Mouse (Mus musculus) liver, embryonic 14.5 days (tissue): ENCODE data around the gene Pzp. TPM values are rescaled to one million over a fixed set of nuclear protein-coding genes. Genes with fewer than 3 reads are reported as not detected.

Experiments used
- ATAC-seq: fragments of 200-750 bp; cut with Nextera tagmentation; 2 replicates; pipeline ENCODE4 v1.8.0; 2017; ENCODE audit warnings: moderate number of reproducible peaks, mild to moderate bottlenecking, moderate library complexity; ENCODE audit not compliant: insufficient read depth
- DNase-seq, 3 experiments: peaks; one replicate each; pipeline ENCODE4 v3.0.0-alpha.2; 2012 to 2013; ENCODE audit warnings: low read depth in 3 of 3, low spot score in 3 of 3
- H3K27ac ChIP-seq: fragments of 300-500 bp; sonication (generic); 2 replicates; pipeline ENCODE4 v1.5.1; 2014; ENCODE audit warnings: moderate library complexity, mild to moderate bottlenecking, control low read depth, inconsistent platforms
- H3K27me3 ChIP-seq: fragments of 300-500 bp; sonication (generic); 2 replicates; pipeline ENCODE4 v1.6.1; 2014; ENCODE audit warnings: mild to moderate bottlenecking, low read length, moderate library complexity; ENCODE audit not compliant: control insufficient read depth, insufficient read depth
- H3K36me3 ChIP-seq: fragments of 300-500 bp; sonication (generic); replicated peaks from 2 replicates; pipeline ENCODE4 v1.6.1; 2014; ENCODE audit warnings: low read depth; ENCODE audit not compliant: control insufficient read depth, insufficient read depth
- H3K4me1 ChIP-seq, 2 experiments: fragments of 200-500 bp in 1 of 2; fragments of 300-500 bp in 1 of 2; sonication (generic) in 1 of 2; replicated peaks; 2 replicates each; pipeline ENCODE4 v1.6.1; 2012 to 2014; ENCODE audit warnings: antibody characterized with exemption in 1 of 2, inconsistent platforms in 1 of 2, low read length in 1 of 2; ENCODE audit not compliant: control insufficient read depth in 2 of 2, insufficient read depth in 2 of 2
- H3K4me2 ChIP-seq: fragments of 300-500 bp; sonication (generic); 2 replicates; pipeline ENCODE4 v1.6.1; 2014; ENCODE audit warnings: low read depth, mild to moderate bottlenecking, control low read depth, moderate library complexity
- H3K4me3 ChIP-seq, 2 experiments: fragments of 200-500 bp in 1 of 2; fragments of 300-500 bp in 1 of 2; sonication (generic) in 1 of 2; 2 replicates each; pipeline ENCODE4 v1.5.1; 2012 to 2014; ENCODE audit warnings: low read depth in 2 of 2, low read length in 2 of 2, mild to moderate bottlenecking in 2 of 2, control low read depth in 1 of 2, inconsistent platforms in 1 of 2, moderate library complexity in 1 of 2; ENCODE audit not compliant: insufficient read depth in 1 of 2
- H3K9ac ChIP-seq: fragments of 300-500 bp; sonication (generic); replicated peaks from 2 replicates; pipeline ENCODE4 v1.6.1; 2014; ENCODE audit warnings: mild to moderate bottlenecking, control low read depth, moderate library complexity
- H3K9me3 ChIP-seq: fragments of 300-500 bp; sonication (generic); 2 replicates; pipeline ENCODE4 v1.6.1; 2016; ENCODE audit warnings: low read length, mixed read lengths; ENCODE audit not compliant: control insufficient read depth
- CTCF ChIP-seq: IDR thresholded peaks from 2 replicates; pipeline ENCODE4 v1.5.1; 2016; ENCODE audit warnings: antibody characterized with exemption, low read depth, control low read depth
- EP300 ChIP-seq: IDR thresholded peaks from 2 replicates; pipeline ENCODE4 v1.6.1; 2016; ENCODE audit warnings: antibody characterized with exemption, low read depth
- WGBS: fragments of 180-500 bp; shearing (Covaris S2); extraction: QIAGEN DNeasy Blood & Tissue Kit; methylation state at CpG from one replicate; pipeline ENCODE4 v1.1.7; 2014; ENCODE audit not compliant: insufficient replicate concordance; 5-methylcytosine and 5-hydroxymethylcytosine counted together
- polyA plus RNA-seq, 2 experiments: library from polyadenylated mRNA; depleted of rRNA in 1 of 2; stranded (reverse) in 1 of 2; unstranded in 1 of 2; fragments of >200 nt; fragmentation: Nextera tagmentation in 1 of 2; extraction: Ambion mirVana in 1 of 2; gene quantifications; 2 replicates each; pipeline versions ENCODE4 v1.2.1 to v1.2.3; 2012 to 2014

Pzp gene
- polyA plus RNA-seq, 2 experiments = 187 to 201 TPM

- Histone ChIP-seq H3K4me3 (no peak overlapping the region), H3K36me3 (no peaks in the 10 kb centered on the region), H3K27me3 (no peaks in the 10 kb centered on the region), H3K9ac (no peak overlapping the region), H3K9me3 (no peaks in the 10 kb centered on the region), H3K27ac (no peak overlapping the region), H3K4me1 (no peaks in the 10 kb centered on the region), H3K4me2 (no peak overlapping the region)
- DNase-seq (no peak), ATAC-seq (no peak)
- 58% methylated on average over 4 of the region's 4 CpGs for WGBS
- no peak for TF ChIP-seq CTCF
- no peak for TF ChIP-seq EP300
These were observed 18.9 kb upstream of the Pzp start for GRCm38 (mm10) chr6:128545402-128545801.

GRCm38 (mm10) chr6:128543226-128543625, 16.7 kb upstream of the Pzp start:
- Histone ChIP-seq H3K4me2 (peak overlapping the region; percentile 6; the same call in 1 of the 2 replicates), H3K27ac (no peak overlapping the region), H3K27me3 (no peaks in the 10 kb centered on the region), H3K9me3 (no peaks in the 10 kb centered on the region), H3K9ac (no peak overlapping the region), H3K4me1 (no peaks in the 10 kb centered on the region), H3K36me3 (no peaks in the 10 kb centered on the region), H3K4me3 (no peak overlapping the region)
- TF ChIP-seq CTCF (no peak), EP300 (no peak)
- ATAC-seq (no peak), DNase-seq (no peak)
- 68% methylated on average over 13 of the region's 13 CpGs for WGBS

GRCm38 (mm10) chr6:128535250-128535649, 8.7 kb upstream of the Pzp start:
- Histone ChIP-seq H3K4me3 (no peak overlapping the region), H3K4me1 (peaks cover 0 to 8% of the 10 kb centered on the region in 2 experiments; a peak in 2 of 4 replicates), H3K9ac (no peak overlapping the region), H3K27ac (no peak overlapping the region), H3K4me2 (no peak overlapping the region), H3K9me3 (no peaks in the 10 kb centered on the region), H3K36me3 (no peaks in the 10 kb centered on the region), H3K27me3 (no peaks in the 10 kb centered on the region)
- 66% methylated on average over 2 of the region's 2 CpGs for WGBS
- ATAC-seq (no peak), DNase-seq (no peak)
- TF ChIP-seq CTCF (no peak), EP300 (no peak)

GRCm38 (mm10) chr6:128533296-128533695, 6.8 kb upstream of the Pzp start:
- Histone ChIP-seq H3K27me3 (no peaks in the 10 kb centered on the region), H3K36me3 (no peaks in the 10 kb centered on the region), H3K4me2 (no peak overlapping the region), H3K9ac (no peak overlapping the region), H3K4me3 (no peak overlapping the region), H3K9me3 (no peaks in the 10 kb centered on the region), H3K27ac (no peak overlapping the region; the same call in 1 of the 2 replicates), H3K4me1 (peaks cover 0 to 8% of the 10 kb centered on the region in 2 experiments; a peak in 2 of 4 replicates)
- TF ChIP-seq CTCF = no peak
- no peak for TF ChIP-seq EP300
- WGBS = 62% methylated on average over 6 of the region's 6 CpGs
- DNase-seq (no peak), ATAC-seq (peak; percentile 47; the same call in 1 of the 2 replicates)

DNA sequence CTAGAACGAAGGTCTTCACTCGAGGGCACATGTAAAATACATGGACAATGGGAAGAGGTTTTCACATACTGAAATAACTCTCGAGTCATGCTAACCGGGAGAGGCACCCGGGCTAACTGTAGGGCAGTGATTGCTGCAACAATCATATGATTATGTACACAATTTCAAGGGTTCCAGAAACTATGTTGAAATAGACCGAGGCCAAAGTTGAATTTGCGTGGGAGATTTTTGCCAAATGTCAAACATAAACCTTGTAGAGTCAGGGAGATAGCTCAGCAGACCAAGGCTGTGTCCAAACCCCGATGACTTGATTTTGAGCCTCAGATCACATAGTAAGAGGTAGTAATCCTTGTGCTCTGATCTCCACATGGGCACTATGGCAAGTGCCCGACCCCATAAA, 6.2 kb upstream of the Pzp start:
- no peak overlapping the region for H3K4me2 ChIP-seq
- H3K4me1 ChIP-seq = peaks cover 0 to 8% of the 10 kb centered on the region in 2 experiments; a peak in 2 of 4 replicates
- peak; percentile 45; the same call in 1 of the 2 replicates for ATAC-seq
- H3K9me3 ChIP-seq = no peaks in the 10 kb centered on the region
- 66% methylated on average over 9 of the region's 9 CpGs for WGBS
- H3K36me3 ChIP-seq = no peaks in the 10 kb centered on the region
- no peak for TF ChIP-seq EP300
- no peak for TF ChIP-seq CTCF
- DNase-seq = peak; percentile 23 to 28 (median 26)
- H3K4me3 ChIP-seq = no peak overlapping the region
- no peak overlapping the region for H3K9ac ChIP-seq
- H3K27ac ChIP-seq = no peak overlapping the region
- H3K27me3 ChIP-seq = no peaks in the 10 kb centered on the region
